Mouse (Mus musculus) left cerebral cortex, postnatal 4 days (tissue): ENCODE results near the gene Slc6a12. TPM values are rescaled to one million over a fixed set of nuclear protein-coding genes. Genes with fewer than 3 reads are reported as not detected.

Experiments used
- DNase-seq: peaks from one replicate; pipeline ENCODE4 v3.0.0-alpha.2; 2022
- intact Hi-C: fragments of 180-260 bp; cut with DNase I; formaldehyde crosslinking; loops from one replicate; pipeline ENCODE4 v1.15.1; 2025
- microRNA-seq: library from miRNA; unstranded; fragments of <30 nt; microRNA quantifications from one replicate; pipeline ENCODE4 v1.2.0, GENCODE M21; 2022
- total RNA-seq, 2 experiments: library from RNA; stranded (reverse); gene quantifications; 2 replicates each; pipeline ENCODE4 v1.2.3; 2021

The Slc6a12 gene
- total RNA-seq, 2 experiments from 2014 or later: 1.1 to 1.6 TPM

- intact Hi-C loops: no loop called here
- no peak for DNase-seq
Observed at GRCm38 (mm10) chr6:121402661-121403244, 59.9 kb downstream of the Slc6a12 start.

GRCm38 (mm10) chr6:121405311-121405710 lies 62.4 kb downstream of the Slc6a12 start:
- DNase-seq: no peak
- intact Hi-C loops: no loop called here

GRCm38 (mm10) chr6:121407571-121408011 lies 64.7 kb downstream of the Slc6a12 start:
- intact Hi-C loops: no loop called here
- DNase-seq: no peak

GRCm38 (mm10) chr6:121412558-121413297 lies 69.9 kb downstream of the Slc6a12 start:
- DNase-seq: no peak
- intact Hi-C loops: no loop called here

Small RNA genes lying within 50 kb of the gene (microRNA-seq; reads per million reads assigned to microRNA genes)
- not detected for gene Gm24855

Other genes with a start within 250 kb of the Slc6a12 start
- gene Mical3, start 212.1 kb upstream of the Slc6a12 start, total RNA-seq: 100 to 1,000 TPM; 149 to 156 TPM
- gene Pex26, start 159.4 kb upstream of the Slc6a12 start, total RNA-seq: 10 to 100 TPM; 15.2 to 15.6 TPM
- under 1 TPM; 0.40 to 0.82 TPM for gene Tuba8, start 132.4 kb upstream of the Slc6a12 start, total RNA-seq
- not detected for gene Usp18, start 97.2 kb upstream of the Slc6a12 start, total RNA-seq
- gene Slc6a13, start 42.8 kb upstream of the Slc6a12 start, total RNA-seq: 10 to 100 TPM; 25.3 to 29.0 TPM
- 10 to 100 TPM; 34.3 to 38.9 TPM for gene Iqsec3, start 130.6 kb downstream of the Slc6a12 start, total RNA-seq